Mouse (Mus musculus) G1E (cell line): Measurements from ENCODE around the gene Lce1a1.

Experiments
- CTCF ChIP-seq: IDR thresholded peaks from 2 replicates; pipeline ENCODE4 v1.5.1; 2012; ENCODE audit warnings: low read depth, low read length, inconsistent platforms, mixed read lengths
- GATA1 ChIP-seq: IDR thresholded peaks from 2 replicates; pipeline ENCODE4 v1.6.1; 2012; ENCODE audit warnings: borderline replicate concordance, low read length, inconsistent platforms, mixed read lengths
- GATA2 ChIP-seq: IDR thresholded peaks from 2 replicates; pipeline ENCODE4 v1.6.1; 2012; ENCODE audit warnings: low read depth, low read length, inconsistent platforms, borderline replicate concordance
- POLR2AphosphoS5 ChIP-seq: IDR thresholded peaks from 2 replicates; pipeline ENCODE4 v1.6.1; 2012; ENCODE audit warnings: low read depth, low read length, inconsistent platforms; ENCODE audit not compliant: insufficient replicate concordance
- TAL1 ChIP-seq: conservative IDR thresholded peaks from 2 replicates; pipeline ENCODE4 v1.6.1; 2012; ENCODE audit warnings: low read depth, low read length, inconsistent platforms, mixed read lengths

- TF ChIP-seq CTCF (no peak), GATA2 (no peak), POLR2AphosphoS5 (no peak), TAL1 (no peak), GATA1 (no peak)
Observed at GRCm38 (mm10) chr3:92598429-92598828, 49.7 kb downstream of the Lce1a1 start.
